Mouse (Mus musculus) midbrain, embryonic 16.5 days (tissue): ENCODE results near the gene Slc25a11. TPM values are rescaled to one million over a fixed set of nuclear protein-coding genes. Genes with fewer than 3 reads are reported as not detected.

ENCODE experiments used
- ATAC-seq: fragments of 200-750 bp; cut with Nextera tagmentation; 2 replicates; pipeline ENCODE4 v1.8.0; 2017; ENCODE audit warnings: moderate TSS enrichment
- H3K27ac ChIP-seq: fragments of 300-500 bp; sonication (generic); 2 replicates; pipeline ENCODE4 v1.5.1; 2014; ENCODE audit warnings: mild to moderate bottlenecking, low read length, mixed read lengths
- H3K27me3 ChIP-seq: fragments of 300-500 bp; sonication (generic); 2 replicates; pipeline ENCODE4 v1.6.1; 2014; ENCODE audit warnings: low read depth, low read length, mixed read lengths; ENCODE audit not compliant: control insufficient read depth, insufficient read depth
- H3K36me3 ChIP-seq: fragments of 300-500 bp; sonication (generic); 2 replicates; pipeline ENCODE4 v1.6.1; 2014; ENCODE audit warnings: mild to moderate bottlenecking, low read length, moderate library complexity, mixed read lengths; ENCODE audit not compliant: control insufficient read depth, insufficient read depth
- H3K4me1 ChIP-seq: fragments of 300-500 bp; sonication (generic); 2 replicates; pipeline ENCODE4 v1.6.1; 2014; ENCODE audit warnings: mild to moderate bottlenecking, low read length, mixed read lengths; ENCODE audit not compliant: control insufficient read depth, insufficient read depth
- H3K4me2 ChIP-seq: fragments of 300-500 bp; sonication (generic); 2 replicates; pipeline ENCODE4 v1.6.1; 2014; ENCODE audit warnings: mild to moderate bottlenecking, low read length, mixed read lengths
- H3K4me3 ChIP-seq: fragments of 300-500 bp; sonication (generic); 2 replicates; pipeline ENCODE4 v1.5.1; 2014; ENCODE audit warnings: low read depth, mild to moderate bottlenecking, low read length, moderate library complexity, mixed read lengths
- H3K9ac ChIP-seq: fragments of 300-500 bp; sonication (generic); 2 replicates; pipeline ENCODE4 v1.6.1; 2014; ENCODE audit warnings: low read depth, low read length, mixed read lengths
- H3K9me3 ChIP-seq: fragments of 300-500 bp; sonication (generic); replicated peaks from 2 replicates; pipeline ENCODE4 v1.6.1; 2014; ENCODE audit warnings: mild to moderate bottlenecking, low read length, mixed read lengths; ENCODE audit not compliant: control insufficient read depth, poor library complexity, severe bottlenecking
- WGBS: fragments of 180-500 bp; shearing (Covaris S2); extraction: QIAGEN DNeasy Blood & Tissue Kit; methylation state at CpG from one replicate; pipeline ENCODE4 v1.1.7; 2014; 5-methylcytosine and 5-hydroxymethylcytosine counted together
- polyA plus RNA-seq: library from polyadenylated mRNA; unstranded; fragments of >200 nt; fragmentation: Nextera tagmentation; extraction: Ambion mirVana; gene quantifications from 2 replicates; pipeline ENCODE4 v1.2.1, GENCODE M21; 2015

Slc25a11 gene
- polyA plus RNA-seq, 1 experiment from 2014 or later = 174 TPM

GRCm38 (mm10) chr11:70607611-70608010 lies 39.7 kb downstream of the Slc25a11 start:
- Histone ChIP-seq H3K27ac (no peak overlapping the region), H3K9me3 (no peaks in the 10 kb centered on the region), H3K27me3 (no peaks in the 10 kb centered on the region), H3K4me2 (no peak overlapping the region), H3K4me3 (no peak overlapping the region), H3K9ac (no peak overlapping the region), H3K4me1 (no peaks in the 10 kb centered on the region), H3K36me3 (peaks cover 44% of the 10 kb centered on the region)
- ATAC-seq = no peak
- 94% methylated on average over 9 of the region's 9 CpGs for WGBS

- Histone ChIP-seq H3K4me2 (no peak overlapping the region), H3K9ac (no peak overlapping the region), H3K36me3 (peaks cover 39% of the 10 kb centered on the region), H3K4me1 (no peaks in the 10 kb centered on the region), H3K27me3 (no peaks in the 10 kb centered on the region), H3K9me3 (no peaks in the 10 kb centered on the region), H3K27ac (no peak overlapping the region), H3K4me3 (no peak overlapping the region)
- no peak for ATAC-seq
- WGBS = 81% methylated on average over 12 of the region's 12 CpGs
These were observed 40.6 kb downstream of the Slc25a11 start for GRCm38 (mm10) chr11:70606717-70607116.

GRCm38 (mm10) chr11:70605024-70605566 lies 42.2 kb downstream of the Slc25a11 start:
- Histone ChIP-seq H3K36me3 (peaks cover 33% of the 10 kb centered on the region), H3K4me2 (no peak overlapping the region), H3K9ac (no peak overlapping the region), H3K4me3 (no peak overlapping the region), H3K27ac (no peak overlapping the region), H3K9me3 (no peaks in the 10 kb centered on the region), H3K27me3 (no peaks in the 10 kb centered on the region), H3K4me1 (no peaks in the 10 kb centered on the region)
- no peak for ATAC-seq
- 51% methylated on average over 14 of the region's 14 CpGs for WGBS

- no peak overlapping the region for H3K27ac ChIP-seq
- peaks cover 13% of the 10 kb centered on the region for H3K36me3 ChIP-seq
- no peak overlapping the region for H3K9ac ChIP-seq
- no peak overlapping the region for H3K4me2 ChIP-seq
- no peaks in the 10 kb centered on the region for H3K27me3 ChIP-seq
- no peak for ATAC-seq
- 95% methylated on average over 9 of the region's 9 CpGs for WGBS
- H3K9me3 ChIP-seq = no peaks in the 10 kb centered on the region
- no peaks in the 10 kb centered on the region for H3K4me1 ChIP-seq
- no peak overlapping the region for H3K4me3 ChIP-seq
These were observed 48.8 kb downstream of the Slc25a11 start for GRCm38 (mm10) chr11:70598451-70598953.

GRCm38 (mm10) chr11:70597301-70597700 lies 50.0 kb downstream of the Slc25a11 start:
- no peak for ATAC-seq
- Histone ChIP-seq H3K9me3 (no peaks in the 10 kb centered on the region), H3K4me3 (no peak overlapping the region), H3K36me3 (peaks cover 10% of the 10 kb centered on the region), H3K4me1 (no peaks in the 10 kb centered on the region), H3K27me3 (no peaks in the 10 kb centered on the region), H3K9ac (no peak overlapping the region), H3K4me2 (no peak overlapping the region), H3K27ac (no peak overlapping the region)
- 87% methylated on average over 6 of the region's 6 CpGs for WGBS

GRCm38 (mm10) chr11:70596094-70596493 lies 51.2 kb downstream of the Slc25a11 start:
- Histone ChIP-seq H3K9me3 (no peaks in the 10 kb centered on the region), H3K4me1 (no peaks in the 10 kb centered on the region), H3K4me2 (no peak overlapping the region), H3K4me3 (no peak overlapping the region), H3K9ac (no peak overlapping the region), H3K27me3 (no peaks in the 10 kb centered on the region), H3K36me3 (peaks cover 10% of the 10 kb centered on the region; the same call in 1 of the 2 replicates), H3K27ac (no peak overlapping the region)
- 22% methylated on average over 4 of the region's 4 CpGs for WGBS
- ATAC-seq = no peak

GRCm38 (mm10) chr11:70595638-70596037 lies 51.6 kb downstream of the Slc25a11 start:
- H3K4me3 ChIP-seq = no peak overlapping the region
- H3K4me2 ChIP-seq = no peak overlapping the region
- ATAC-seq = no peak
- peaks cover 10% of the 10 kb centered on the region; the same call in 1 of the 2 replicates for H3K36me3 ChIP-seq
- 79% methylated on average over 2 of the region's 2 CpGs for WGBS
- H3K9ac ChIP-seq = no peak overlapping the region
- H3K4me1 ChIP-seq = no peaks in the 10 kb centered on the region
- H3K27ac ChIP-seq = no peak overlapping the region
- H3K9me3 ChIP-seq = no peaks in the 10 kb centered on the region
- no peaks in the 10 kb centered on the region for H3K27me3 ChIP-seq

GRCm38 (mm10) chr11:70594253-70594989 lies 52.9 kb downstream of the Slc25a11 start:
- WGBS = 86% methylated on average over 15 of the region's 15 CpGs
- no peaks in the 10 kb centered on the region for H3K4me1 ChIP-seq

More at GRCm38 (mm10) chr11:70594253-70594989, 52.9 kb downstream of the Slc25a11 start:
- Histone ChIP-seq H3K9ac (no peak overlapping the region), H3K4me3 (no peak overlapping the region), H3K4me2 (no peak overlapping the region), H3K27ac (no peak overlapping the region), H3K9me3 (no peaks in the 10 kb centered on the region), H3K36me3 (peaks cover 8% of the 10 kb centered on the region; the same call in 1 of the 2 replicates), H3K27me3 (no peaks in the 10 kb centered on the region)
- no peak for ATAC-seq
